Mouse (Mus musculus): Measurements from ENCODE around the gene Pms2.

Gene Pms2

GRCm38 (mm10) chr5:143933414-143933813 is 23.6 kb downstream of the Pms2 start:
- DNase-seq = no peak

GRCm38 (mm10) chr5:143933875-143934274 is 24.1 kb downstream of the Pms2 start:
- DNase-seq = no peak

GRCm38 (mm10) chr5:143936156-143936555 is 26.4 kb downstream of the Pms2 start:
- no peak for DNase-seq

- DNase-seq = no peak
Measured at GRCm38 (mm10) chr5:143941588-143941987, 31.8 kb downstream of the Pms2 start.

GRCm38 (mm10) chr5:143943231-143944125 is 33.7 kb downstream of the Pms2 start:
- no peak for DNase-seq

- DNase-seq = no peak
Measured at GRCm38 (mm10) chr5:143948361-143948760, 38.6 kb downstream of the Pms2 start.

- no peak for DNase-seq
Measured at GRCm38 (mm10) chr5:143950016-143950415, 40.3 kb downstream of the Pms2 start.

GRCm38 (mm10) chr5:143957101-143957500 is 47.3 kb downstream of the Pms2 start:
- no peak for DNase-seq

GRCm38 (mm10) chr5:143959551-143959950 is 49.8 kb downstream of the Pms2 start:
- DNase-seq = no peak

- DNase-seq = no peak
Measured at GRCm38 (mm10) chr5:143961176-143961575, 51.4 kb downstream of the Pms2 start.

- DNase-seq = no peak
Measured at GRCm38 (mm10) chr5:143965586-143966345, 56.0 kb downstream of the Pms2 start.

GRCm38 (mm10) chr5:143966671-143967070 is 56.9 kb downstream of the Pms2 start:
- no peak for DNase-seq

- no peak for DNase-seq
Measured at GRCm38 (mm10) chr5:143972628-143973027, 62.9 kb downstream of the Pms2 start.

GRCm38 (mm10) chr5:143974931-143975630 is 65.3 kb downstream of the Pms2 start:
- peak; percentile 41 for DNase-seq

GRCm38 (mm10) chr5:143975631-143975933 is 65.8 kb downstream of the Pms2 start:
- no peak for DNase-seq

GRCm38 (mm10) chr5:143976232-143976631 is 66.5 kb downstream of the Pms2 start:
- DNase-seq = no peak

GRCm38 (mm10) chr5:143976726-143977431 is 67.1 kb downstream of the Pms2 start:
- no peak for DNase-seq

GRCm38 (mm10) chr5:143980858-143981257 is 71.1 kb downstream of the Pms2 start:
- no peak for DNase-seq

- DNase-seq = no peak
Measured at GRCm38 (mm10) chr5:143982361-143982760, 72.6 kb downstream of the Pms2 start.
